Mouse (Mus musculus): ENCODE measurements around the gene Sec23b. TPM values are rescaled to one million over a fixed set of nuclear protein-coding genes. Genes with fewer than 3 reads are reported as not detected.

Gene Sec23b
- polyA plus RNA-seq, 1 experiment from 2014 or later: 69.8 TPM

DNA sequence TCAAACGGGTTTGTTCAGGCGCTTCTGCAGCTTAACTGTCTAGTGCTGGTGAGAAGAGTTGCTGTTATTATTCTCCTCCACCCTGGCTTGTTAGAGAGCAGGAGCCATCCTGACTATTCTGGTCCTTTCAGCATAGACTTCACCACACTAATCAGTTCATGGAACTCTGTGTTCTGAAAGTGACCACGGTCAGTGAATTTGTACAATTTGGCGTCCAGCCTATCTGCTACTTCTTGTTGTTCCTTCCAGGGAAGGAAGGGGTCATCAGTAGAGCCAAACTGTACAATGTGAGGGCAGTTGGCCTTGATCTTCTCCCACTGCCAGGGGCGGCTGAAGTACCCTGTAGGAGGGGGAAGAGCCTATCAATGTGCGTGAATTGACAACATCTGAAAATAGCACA lies 12.4 kb upstream of the Sec23b start:
- Histone ChIP-seq H3K4me1 (ENCODE audit: control insufficient read depth, insufficient read depth, low read length) (no peaks in the 10 kb centered on the region), H3K36me3 (ENCODE audit: control insufficient read depth, insufficient read depth, low read length) (peaks cover 80% of the 10 kb centered on the region)
- 97% methylated on average over 6 of the region's 6 CpGs for WGBS

DNA sequence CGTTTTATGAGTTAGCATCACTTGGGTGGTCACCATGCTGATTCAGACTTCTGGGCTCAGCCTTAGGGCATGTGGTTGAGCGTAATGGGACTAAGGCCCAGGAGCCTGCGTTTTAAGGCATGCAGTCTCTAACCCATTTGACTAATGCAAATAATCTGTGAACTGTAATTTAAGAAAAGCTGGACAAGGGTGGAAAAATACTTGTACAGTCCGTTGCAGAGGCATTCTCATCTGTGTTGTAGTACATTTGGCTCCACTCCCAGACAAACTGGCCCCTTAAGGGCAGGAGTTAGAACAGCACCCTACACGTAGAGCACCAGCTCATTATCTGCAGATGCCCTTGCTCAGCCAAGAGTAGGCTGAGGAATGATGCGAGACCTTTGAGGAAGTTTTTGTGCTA lies 11.4 kb upstream of the Sec23b start:
- no peaks in the 10 kb centered on the region for H3K27me3 ChIP-seq (ENCODE audit: control insufficient read depth, insufficient read depth, low read length)
- ATAC-seq (ENCODE audit: low FRiP score, low TSS enrichment): no peak
- H3K4me3 ChIP-seq (replicated peaks; ENCODE audit: low read depth, low read length): no peak overlapping the region
- peaks cover 70% of the 10 kb centered on the region for H3K36me3 ChIP-seq (ENCODE audit: control insufficient read depth, insufficient read depth, low read length)
- H3K4me1 ChIP-seq (ENCODE audit: control insufficient read depth, insufficient read depth, low read length): no peaks in the 10 kb centered on the region
- no peak for DNase-seq
- no peak overlapping the region for H3K27ac ChIP-seq (replicated peaks; ENCODE audit: low read depth, low read length)
- no peak overlapping the region for H3K4me2 ChIP-seq (ENCODE audit: low read length)
- no peak overlapping the region for H3K9ac ChIP-seq (replicated peaks; ENCODE audit: low read length)
- H3K9me3 ChIP-seq (ENCODE audit: control insufficient read depth, low read length): no peaks in the 10 kb centered on the region
- 94% methylated on average over 6 of the region's 6 CpGs for WGBS

More for the DNA sequence above, 12.4 kb upstream of the Sec23b start:
- H3K27me3 ChIP-seq (ENCODE audit: control insufficient read depth, insufficient read depth, low read length): no peaks in the 10 kb centered on the region
- ATAC-seq (ENCODE audit: low FRiP score, low TSS enrichment) (no peak), DNase-seq (no peak)
- H3K9me3 ChIP-seq (ENCODE audit: control insufficient read depth, low read length): no peaks in the 10 kb centered on the region
- no peak overlapping the region for H3K27ac ChIP-seq (replicated peaks; ENCODE audit: low read depth, low read length)
- no peak overlapping the region for H3K9ac ChIP-seq (replicated peaks; ENCODE audit: low read length)
- no peak overlapping the region for H3K4me2 ChIP-seq (ENCODE audit: low read length)
- no peak overlapping the region for H3K4me3 ChIP-seq (replicated peaks; ENCODE audit: low read depth, low read length)

- Histone ChIP-seq H3K4me1 (ENCODE audit: control insufficient read depth, insufficient read depth, low read length) (peaks cover 3% of the 10 kb centered on the region; the same call in 1 of the 2 replicates), H3K9me3 (ENCODE audit: control insufficient read depth, low read length) (no peaks in the 10 kb centered on the region), H3K36me3 (ENCODE audit: control insufficient read depth, insufficient read depth, low read length) (peaks cover 66% of the 10 kb centered on the region), H3K9ac (replicated peaks; ENCODE audit: low read length) (no peak overlapping the region), H3K27ac (replicated peaks; ENCODE audit: low read depth, low read length) (no peak overlapping the region), H3K4me3 (replicated peaks; ENCODE audit: low read depth, low read length) (no peak overlapping the region), H3K27me3 (ENCODE audit: control insufficient read depth, insufficient read depth, low read length) (no peaks in the 10 kb centered on the region), H3K4me2 (ENCODE audit: low read length) (no peak overlapping the region)
- 94% methylated on average over 2 of the region's 2 CpGs for WGBS
- no peak for ATAC-seq (ENCODE audit: low FRiP score, low TSS enrichment)
- DNase-seq: no peak
These were observed 11.0 kb upstream of the Sec23b start for GRCm38 (mm10) chr2:144545061-144545460.

GRCm38 (mm10) chr2:144545481-144545880 lies 10.5 kb upstream of the Sec23b start:
- Histone ChIP-seq H3K4me3 (replicated peaks; ENCODE audit: low read depth, low read length) (no peak overlapping the region), H3K9me3 (ENCODE audit: control insufficient read depth, low read length) (no peaks in the 10 kb centered on the region), H3K27me3 (ENCODE audit: control insufficient read depth, insufficient read depth, low read length) (no peaks in the 10 kb centered on the region), H3K4me2 (ENCODE audit: low read length) (no peak overlapping the region), H3K9ac (replicated peaks; ENCODE audit: low read length) (no peak overlapping the region), H3K36me3 (ENCODE audit: control insufficient read depth, insufficient read depth, low read length) (peaks cover 62% of the 10 kb centered on the region), H3K27ac (replicated peaks; ENCODE audit: low read depth, low read length) (no peak overlapping the region), H3K4me1 (ENCODE audit: control insufficient read depth, insufficient read depth, low read length) (peaks cover 4% of the 10 kb centered on the region; the same call in 1 of the 2 replicates)
- ATAC-seq (ENCODE audit: low FRiP score, low TSS enrichment) (no peak), DNase-seq (no peak)
- 86% methylated on average over 1 of the region's 1 CpGs for WGBS

DNA sequence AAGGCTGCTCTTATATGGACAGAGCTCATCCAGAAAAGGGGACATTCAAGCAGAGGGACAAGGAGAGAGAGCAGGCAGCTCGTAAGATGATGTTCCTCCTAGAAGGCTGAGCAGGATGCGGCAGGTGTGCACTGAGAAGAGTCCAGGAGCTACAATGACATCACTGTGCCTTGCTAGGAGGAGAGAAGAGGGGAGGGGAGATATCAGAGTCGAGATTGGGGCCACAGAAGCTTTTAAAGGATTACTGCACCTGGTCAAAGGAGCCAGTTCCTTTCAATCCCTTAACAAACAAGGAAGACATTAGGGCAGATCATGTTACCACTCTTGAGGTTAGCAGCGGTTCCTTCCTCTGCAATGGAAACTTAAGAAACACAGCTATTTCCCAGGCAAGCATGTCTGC lies 8.5 kb upstream of the Sec23b start:
- no peak for DNase-seq
- Histone ChIP-seq H3K9me3 (ENCODE audit: control insufficient read depth, low read length) (no peaks in the 10 kb centered on the region), H3K9ac (replicated peaks; ENCODE audit: low read length) (no peak overlapping the region), H3K4me1 (ENCODE audit: control insufficient read depth, insufficient read depth, low read length) (peaks cover 4% of the 10 kb centered on the region; the same call in 1 of the 2 replicates), H3K4me2 (ENCODE audit: low read length) (no peak overlapping the region), H3K27me3 (ENCODE audit: control insufficient read depth, insufficient read depth, low read length) (no peaks in the 10 kb centered on the region), H3K27ac (replicated peaks; ENCODE audit: low read depth, low read length) (no peak overlapping the region), H3K36me3 (ENCODE audit: control insufficient read depth, insufficient read depth, low read length) (peaks cover 50% of the 10 kb centered on the region), H3K4me3 (replicated peaks; ENCODE audit: low read depth, low read length) (no peak overlapping the region)
- 78% methylated on average over 4 of the region's 4 CpGs for WGBS
- ATAC-seq (ENCODE audit: low FRiP score, low TSS enrichment): no peak

GRCm38 (mm10) chr2:144550529-144550928 lies 5.5 kb upstream of the Sec23b start, which contains the start of gene Rbbp9:
Gene Rbbp9, minus strand, starts transcription at chr2:144550869.
- WGBS: under 1% methylated on average over 17 of the region's 17 CpGs
- Histone ChIP-seq H3K4me2 (ENCODE audit: low read length) (peak within 1 kb of the TSS; percentile 70), H3K4me3 (replicated peaks; ENCODE audit: low read depth, low read length) (peak within 1 kb of the TSS; percentile 76), H3K27me3 (ENCODE audit: control insufficient read depth, insufficient read depth, low read length) (no peaks in the 10 kb centered on the region), H3K4me1 (ENCODE audit: control insufficient read depth, insufficient read depth, low read length) (peaks cover 9% of the 10 kb centered on the region; the same call in 1 of the 2 replicates), H3K9me3 (ENCODE audit: control insufficient read depth, low read length) (no peaks in the 10 kb centered on the region), H3K36me3 (ENCODE audit: control insufficient read depth, insufficient read depth, low read length) (peaks cover 23% of the 10 kb centered on the region), H3K27ac (replicated peaks; ENCODE audit: low read depth, low read length) (peak within 1 kb of the TSS; percentile 86), H3K9ac (replicated peaks; ENCODE audit: low read length) (peak within 1 kb of the TSS; percentile 81)
- peak; percentile 92 for DNase-seq
- ATAC-seq (ENCODE audit: low FRiP score, low TSS enrichment): peak; percentile 97

GRCm38 (mm10) chr2:144553905-144554304 lies 2.1 kb upstream of the Sec23b start:
- Histone ChIP-seq H3K4me1 (ENCODE audit: control insufficient read depth, insufficient read depth, low read length) (peaks cover 15% of the 10 kb centered on the region; the same call in 1 of the 2 replicates), H3K9me3 (ENCODE audit: control insufficient read depth, low read length) (no peaks in the 10 kb centered on the region), H3K27me3 (ENCODE audit: control insufficient read depth, insufficient read depth, low read length) (no peaks in the 10 kb centered on the region), H3K27ac (replicated peaks; ENCODE audit: low read depth, low read length) (no peak overlapping the region), H3K4me2 (ENCODE audit: low read length) (no peak overlapping the region), H3K36me3 (ENCODE audit: control insufficient read depth, insufficient read depth, low read length) (no peaks in the 10 kb centered on the region), H3K9ac (replicated peaks; ENCODE audit: low read length) (no peak overlapping the region), H3K4me3 (replicated peaks; ENCODE audit: low read depth, low read length) (no peak overlapping the region)
- 92% methylated on average over 3 of the region's 3 CpGs for WGBS
- ATAC-seq (ENCODE audit: low FRiP score, low TSS enrichment) (no peak), DNase-seq (no peak)

DNA sequence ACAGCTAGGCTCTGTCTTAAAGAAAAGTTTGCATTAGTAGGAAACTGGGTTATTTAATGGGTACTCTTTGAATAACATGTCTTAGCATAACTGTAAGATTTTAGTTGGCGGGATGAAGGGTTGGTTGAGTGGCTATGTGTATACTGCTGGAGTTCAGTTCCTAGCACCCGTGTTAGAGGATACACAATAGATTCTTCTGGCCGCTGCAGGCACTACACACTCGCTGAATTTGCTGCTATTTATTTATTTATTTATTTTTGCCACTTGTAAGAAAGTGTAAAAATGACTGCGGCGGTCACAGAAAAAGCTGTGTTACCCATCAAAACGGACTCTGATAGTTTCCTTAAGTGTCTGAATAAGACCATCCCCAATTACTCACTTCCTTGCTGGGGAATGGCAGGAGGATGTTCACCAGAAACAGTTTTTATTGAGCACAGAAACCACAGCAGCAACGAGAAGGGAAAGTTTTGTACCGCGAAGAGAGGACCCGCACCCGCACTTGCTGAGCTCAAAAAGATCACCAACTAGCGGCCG lies 676 bp upstream of the Sec23b start:
- Histone ChIP-seq H3K4me2 (ENCODE audit: low read length) (peak overlapping the region; percentile 76), H3K9ac (replicated peaks; ENCODE audit: low read length) (peak overlapping the region; percentile 55), H3K27me3 (ENCODE audit: control insufficient read depth, insufficient read depth, low read length) (no peaks in the 10 kb centered on the region), H3K36me3 (ENCODE audit: control insufficient read depth, insufficient read depth, low read length) (peaks cover 11% of the 10 kb centered on the region), H3K4me3 (replicated peaks; ENCODE audit: low read depth, low read length) (peak overlapping the region; percentile 68), H3K4me1 (ENCODE audit: control insufficient read depth, insufficient read depth, low read length) (peaks cover 11% of the 10 kb centered on the region; the same call in 1 of the 2 replicates), H3K27ac (replicated peaks; ENCODE audit: low read depth, low read length) (peak overlapping the region; percentile 80), H3K9me3 (ENCODE audit: control insufficient read depth, low read length) (no peaks in the 10 kb centered on the region)
- ATAC-seq (ENCODE audit: low FRiP score, low TSS enrichment) (no peak), DNase-seq (peak; percentile 25)
- 2% methylated on average over 14 of the region's 14 CpGs for WGBS

DNA sequence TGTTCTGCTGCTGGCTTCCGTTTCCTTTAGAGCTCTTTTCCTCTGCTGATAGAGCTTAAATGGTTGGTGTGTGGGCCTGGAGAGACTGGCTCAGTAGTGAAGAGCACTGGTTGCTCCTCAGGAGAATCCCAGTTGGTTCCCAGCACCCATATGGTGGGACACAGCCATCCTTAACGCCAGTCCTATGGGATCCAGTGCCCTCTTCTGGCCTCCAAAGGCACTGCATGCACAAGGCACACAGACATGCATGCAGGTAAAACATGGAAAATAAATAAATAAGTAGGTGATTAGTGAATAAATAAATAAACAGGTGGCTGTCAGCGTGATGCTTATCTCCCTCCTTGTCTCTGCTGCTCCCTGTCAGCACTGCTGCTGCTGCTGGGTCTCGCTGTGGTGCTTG lies 32.7 kb downstream of the Sec23b start:
- ATAC-seq (ENCODE audit: low FRiP score, low TSS enrichment) (no peak), DNase-seq (no peak)
- no peaks in the 10 kb centered on the region for H3K9me3 ChIP-seq (ENCODE audit: control insufficient read depth, low read length)
- peaks cover 58% of the 10 kb centered on the region for H3K36me3 ChIP-seq (ENCODE audit: control insufficient read depth, insufficient read depth, low read length)
- no peak overlapping the region for H3K4me2 ChIP-seq (ENCODE audit: low read length)
- H3K27me3 ChIP-seq (ENCODE audit: control insufficient read depth, insufficient read depth, low read length): no peaks in the 10 kb centered on the region
- no peak overlapping the region for H3K9ac ChIP-seq (replicated peaks; ENCODE audit: low read length)
- no peak overlapping the region for H3K4me3 ChIP-seq (replicated peaks; ENCODE audit: low read depth, low read length)
- 89% methylated on average over 4 of the region's 4 CpGs for WGBS
- H3K27ac ChIP-seq (replicated peaks; ENCODE audit: low read depth, low read length): no peak overlapping the region
- no peaks in the 10 kb centered on the region for H3K4me1 ChIP-seq (ENCODE audit: control insufficient read depth, insufficient read depth, low read length)
